Mouse (Mus musculus) embryonic facial prominence, embryonic 10.5 days (tissue): ENCODE results near the gene Nr1d1. TPM values are rescaled to one million over a fixed set of nuclear protein-coding genes. Genes with fewer than 3 reads are reported as not detected.

Experiments used
- DNase-seq: peaks from one replicate; pipeline ENCODE4 v3.0.0-alpha.2; 2017; ENCODE audit warnings: low spot score
- H3K27ac ChIP-seq: fragments of 300-500 bp; sonication (generic); replicated peaks from 2 replicates; pipeline ENCODE4 v1.5.1; 2016; ENCODE audit warnings: mild to moderate bottlenecking
- H3K27me3 ChIP-seq: fragments of 300-500 bp; sonication (generic); replicated peaks from 2 replicates; pipeline ENCODE4 v1.6.1; 2016; ENCODE audit warnings: low read depth, mild to moderate bottlenecking; ENCODE audit not compliant: poor library complexity, severe bottlenecking
- H3K36me3 ChIP-seq: fragments of 300-500 bp; sonication (generic); replicated peaks from 2 replicates; pipeline ENCODE4 v1.6.1; 2016; ENCODE audit warnings: mild to moderate bottlenecking, moderate library complexity
- H3K4me1 ChIP-seq: fragments of 300-500 bp; sonication (generic); 2 replicates; pipeline ENCODE4 v1.6.1; 2016
- H3K4me3 ChIP-seq: fragments of 300-500 bp; sonication (generic); 2 replicates; pipeline ENCODE4 v1.5.1; 2016; ENCODE audit warnings: mild to moderate bottlenecking, moderate library complexity
- H3K9me3 ChIP-seq: fragments of 300-500 bp; sonication (generic); 2 replicates; pipeline ENCODE4 v1.6.1; 2016; ENCODE audit warnings: mild to moderate bottlenecking
- WGBS: fragments of 180-500 bp; shearing (Covaris S2); methylation state at CpG from one replicate; pipeline ENCODE4 v1.1.7; 2016; 5-methylcytosine and 5-hydroxymethylcytosine counted together
- polyA plus RNA-seq: library from polyadenylated mRNA; unstranded; fragments of >200 nt; fragmentation: Nextera tagmentation; extraction: Ambion mirVana; gene quantifications from 2 replicates; pipeline ENCODE4 v1.2.1, GENCODE M21; 2016

Nr1d1 gene
- polyA plus RNA-seq, 1 experiment from 2014 or later: 1.1 TPM

- DNase-seq: no peak
- H3K27ac ChIP-seq: peak overlapping the region; percentile 49
Observed at GRCm38 (mm10) chr11:98766816-98767215, 8.3 kb downstream of the Nr1d1 start.

GRCm38 (mm10) chr11:98766346-98766745 is 8.8 kb downstream of the Nr1d1 start:
- H3K27ac ChIP-seq: peak overlapping the region; percentile 49
- no peak for DNase-seq
- 42% methylated on average over 2 of the region's 2 CpGs for WGBS
- H3K27me3 ChIP-seq: peaks cover 6% of the 10 kb centered on the region; the same call in 1 of the 2 replicates
- H3K36me3 ChIP-seq: peaks cover 76% of the 10 kb centered on the region
- peaks cover 63% of the 10 kb centered on the region for H3K4me1 ChIP-seq
- H3K9me3 ChIP-seq: no peaks in the 10 kb centered on the region
- H3K4me3 ChIP-seq: peak overlapping the region; percentile 43; the same call in 1 of the 2 replicates

More at GRCm38 (mm10) chr11:98766816-98767215, 8.3 kb downstream of the Nr1d1 start:
- WGBS: 60% methylated on average over 5 of the region's 5 CpGs
- Histone ChIP-seq H3K4me3 (peak overlapping the region; percentile 43), H3K27me3 (peaks cover 6% of the 10 kb centered on the region; the same call in 1 of the 2 replicates), H3K36me3 (peaks cover 71% of the 10 kb centered on the region), H3K4me1 (peaks cover 63% of the 10 kb centered on the region), H3K9me3 (no peaks in the 10 kb centered on the region)

- H3K36me3 ChIP-seq: peaks cover 75% of the 10 kb centered on the region
- 0 out of 2 replicates have a peak overlapping the region, but pooled peaks have one; percentile 3 for H3K4me3 ChIP-seq
- no peaks in the 10 kb centered on the region for H3K9me3 ChIP-seq
- H3K27me3 ChIP-seq: peaks cover 6% of the 10 kb centered on the region; the same call in 1 of the 2 replicates
- H3K4me1 ChIP-seq: peaks cover 63% of the 10 kb centered on the region
- 52% methylated on average over 8 of the region's 9 CpGs for WGBS
- DNase-seq: no peak
- H3K27ac ChIP-seq: peak overlapping the region; percentile 30
Observed at GRCm38 (mm10) chr11:98765421-98766309, 9.5 kb downstream of the Nr1d1 start.

GRCm38 (mm10) chr11:98764746-98765145 is 10.4 kb downstream of the Nr1d1 start:
- H3K4me3 ChIP-seq: no peak overlapping the region
- DNase-seq: no peak
- no peak overlapping the region for H3K27ac ChIP-seq
- H3K9me3 ChIP-seq: no peaks in the 10 kb centered on the region
- H3K36me3 ChIP-seq: peaks cover 72% of the 10 kb centered on the region
- peaks cover 63% of the 10 kb centered on the region for H3K4me1 ChIP-seq
- H3K27me3 ChIP-seq: peaks cover 6% of the 10 kb centered on the region; the same call in 1 of the 2 replicates

- H3K9me3 ChIP-seq: no peaks in the 10 kb centered on the region
- WGBS: 84% methylated on average over 18 of the region's 18 CpGs
- H3K27ac ChIP-seq: 0 out of 2 replicates have a peak overlapping the region, but pooled peaks have one; percentile 51
- no peak for DNase-seq
- no peak overlapping the region for H3K4me3 ChIP-seq
- peaks cover 65% of the 10 kb centered on the region for H3K36me3 ChIP-seq
- H3K4me1 ChIP-seq: peaks cover 59% of the 10 kb centered on the region
- H3K27me3 ChIP-seq: peaks cover 6% of the 10 kb centered on the region; the same call in 1 of the 2 replicates
Observed at GRCm38 (mm10) chr11:98764091-98764490, 11.0 kb downstream of the Nr1d1 start.

- 84% methylated on average over 8 of the region's 8 CpGs for WGBS
- Histone ChIP-seq H3K27me3 (peaks cover 4% of the 10 kb centered on the region; the same call in 1 of the 2 replicates), H3K9me3 (no peaks in the 10 kb centered on the region), H3K4me3 (no peak overlapping the region), H3K4me1 (peaks cover 53% of the 10 kb centered on the region), H3K27ac (no peak overlapping the region), H3K36me3 (peaks cover 60% of the 10 kb centered on the region)
- no peak for DNase-seq
Observed at GRCm38 (mm10) chr11:98763502-98763861, 11.7 kb downstream of the Nr1d1 start.

GRCm38 (mm10) chr11:98762756-98763501 is 12.2 kb downstream of the Nr1d1 start:
- Histone ChIP-seq H3K27me3 (no peaks in the 10 kb centered on the region), H3K9me3 (no peaks in the 10 kb centered on the region), H3K36me3 (peaks cover 59% of the 10 kb centered on the region), H3K4me3 (no peak overlapping the region), H3K27ac (no peak overlapping the region), H3K4me1 (peaks cover 48% of the 10 kb centered on the region)
- no peak for DNase-seq
- WGBS: 69% methylated on average over 17 of the region's 17 CpGs

- peaks cover 60% of the 10 kb centered on the region for H3K36me3 ChIP-seq
- 89% methylated on average over 4 of the region's 4 CpGs for WGBS
- DNase-seq: no peak
- no peak overlapping the region for H3K27ac ChIP-seq
- no peaks in the 10 kb centered on the region for H3K9me3 ChIP-seq
- no peak overlapping the region for H3K4me3 ChIP-seq
- H3K4me1 ChIP-seq: peaks cover 38% of the 10 kb centered on the region
- no peaks in the 10 kb centered on the region for H3K27me3 ChIP-seq
Observed at GRCm38 (mm10) chr11:98761939-98762338, 13.2 kb downstream of the Nr1d1 start.

- no peaks in the 10 kb centered on the region for H3K9me3 ChIP-seq
- H3K36me3 ChIP-seq: peaks cover 37% of the 10 kb centered on the region
- no peak overlapping the region for H3K27ac ChIP-seq
- peaks cover 33% of the 10 kb centered on the region for H3K4me1 ChIP-seq
- DNase-seq: no peak
- no peak overlapping the region for H3K4me3 ChIP-seq
- H3K27me3 ChIP-seq: no peaks in the 10 kb centered on the region
- 84% methylated on average over 12 of the region's 12 CpGs for WGBS
Observed at GRCm38 (mm10) chr11:98756711-98757110, 18.4 kb downstream of the Nr1d1 start.

GRCm38 (mm10) chr11:98755726-98756380 is 19.3 kb downstream of the Nr1d1 start:
- no peak for DNase-seq
- Histone ChIP-seq H3K36me3 (peaks cover 29% of the 10 kb centered on the region), H3K27ac (no peak overlapping the region; the same call in 1 of the 2 replicates), H3K4me1 (peaks cover 41% of the 10 kb centered on the region), H3K27me3 (no peaks in the 10 kb centered on the region), H3K9me3 (no peaks in the 10 kb centered on the region), H3K4me3 (no peak overlapping the region)
- WGBS: 90% methylated on average over 6 of the region's 6 CpGs

GRCm38 (mm10) chr11:98754621-98755181 is 20.4 kb downstream of the Nr1d1 start:
- 22% methylated on average over 7 of the region's 7 CpGs for WGBS
- H3K4me3 ChIP-seq: 0 out of 2 replicates have a peak overlapping the region, but pooled peaks have one; percentile 23
- peaks cover 53% of the 10 kb centered on the region for H3K4me1 ChIP-seq
- peaks cover 21% of the 10 kb centered on the region for H3K36me3 ChIP-seq
- H3K9me3 ChIP-seq: no peaks in the 10 kb centered on the region
- peak overlapping the region; percentile 67 for H3K27ac ChIP-seq
- 0 out of 2 replicates have a peak, but pooled peaks cover under 1% of the 10 kb centered on the region for H3K27me3 ChIP-seq
- DNase-seq: peak; percentile 86
